Mouse (Mus musculus): ENCODE data around the gene Zfp658. TPM values are rescaled to one million over a fixed set of nuclear protein-coding genes. Genes with fewer than 3 reads are reported as not detected.

Gene Zfp658
- polyA plus RNA-seq, 1 experiment from 2014 or later: 4.0 TPM

DNA sequence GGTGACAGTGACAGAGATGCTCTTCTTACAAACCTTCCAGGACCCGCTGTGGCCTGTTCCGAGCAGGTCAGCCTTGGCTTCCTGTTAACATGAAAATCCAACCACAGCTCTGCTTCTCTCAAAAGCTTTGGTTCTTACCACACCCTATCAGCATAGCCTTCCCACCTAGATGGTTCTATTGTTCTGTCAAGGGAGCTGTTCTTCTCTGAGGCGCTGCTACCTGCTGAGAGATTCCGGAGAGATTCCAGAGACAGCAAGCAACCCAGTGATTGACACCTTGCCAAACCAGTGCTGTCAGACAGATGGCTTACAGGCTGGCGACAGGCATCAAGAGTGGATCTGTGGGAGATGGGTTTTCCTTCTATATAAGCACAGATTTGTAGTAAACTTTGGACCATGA is 14.4 kb upstream of the Zfp658 start:
- no peak overlapping the region for H3K27ac ChIP-seq (replicated peaks)
- no peak overlapping the region for H3K4me2 ChIP-seq (replicated peaks)
- H3K9ac ChIP-seq: no peak overlapping the region
- H3K36me3 ChIP-seq: no peaks in the 10 kb centered on the region
- no peaks in the 10 kb centered on the region for H3K4me1 ChIP-seq
- ATAC-seq (ENCODE audit: insufficient number of reproducible peaks, low FRiP score, low TSS enrichment, low read depth): no peak
- 37% methylated on average over 5 of the region's 5 CpGs for WGBS
- no peaks in the 10 kb centered on the region for H3K9me3 ChIP-seq (replicated peaks)
- H3K4me3 ChIP-seq (replicated peaks): no peak overlapping the region
- H3K27me3 ChIP-seq: no peaks in the 10 kb centered on the region

DNA sequence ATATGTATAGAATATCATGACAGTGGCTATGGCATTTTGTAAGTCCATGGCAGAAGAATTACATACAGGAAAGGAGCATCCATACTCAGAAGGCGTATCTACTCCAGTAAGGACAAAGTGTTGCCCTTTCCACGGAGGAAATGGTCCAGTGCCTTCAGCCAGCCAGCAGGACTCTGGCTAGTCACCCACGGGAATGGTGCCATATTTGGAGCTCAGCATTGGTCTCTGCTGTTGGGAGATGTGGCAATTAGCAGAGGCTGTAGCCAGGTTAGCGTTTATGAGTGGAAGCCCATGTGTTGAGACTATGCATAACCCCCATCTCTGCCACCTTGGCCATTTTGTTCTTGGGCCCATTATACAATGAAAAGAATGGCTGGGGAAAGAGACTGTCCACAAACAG is 13.8 kb upstream of the Zfp658 start:
- Histone ChIP-seq H3K4me2 (replicated peaks) (no peak overlapping the region), H3K4me1 (no peaks in the 10 kb centered on the region), H3K9ac (no peak overlapping the region), H3K9me3 (replicated peaks) (no peaks in the 10 kb centered on the region), H3K27ac (replicated peaks) (no peak overlapping the region), H3K4me3 (replicated peaks) (no peak overlapping the region), H3K36me3 (no peaks in the 10 kb centered on the region), H3K27me3 (no peaks in the 10 kb centered on the region)
- ATAC-seq (ENCODE audit: insufficient number of reproducible peaks, low FRiP score, low TSS enrichment, low read depth): no peak
- 74% methylated on average over 4 of the region's 4 CpGs for WGBS

DNA sequence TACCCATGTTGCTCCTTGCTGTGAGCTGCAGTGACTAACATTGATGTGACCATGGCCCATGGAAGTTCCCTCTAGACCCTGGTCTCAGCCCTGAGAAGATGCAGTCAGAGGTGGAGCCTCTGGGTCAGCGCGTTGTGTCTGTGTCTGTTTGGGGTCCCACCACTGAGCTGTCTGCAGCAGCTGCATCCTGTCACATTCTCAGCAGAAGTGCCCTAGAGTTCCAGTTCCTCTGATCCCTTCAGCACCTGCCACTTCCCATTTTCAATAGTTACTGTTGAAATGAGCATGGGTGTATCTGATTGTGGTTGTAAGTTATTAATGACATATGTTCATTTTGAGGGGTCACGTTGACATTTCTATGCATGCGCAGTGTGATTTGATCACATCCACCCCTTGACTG is 8.9 kb upstream of the Zfp658 start:
- H3K4me2 ChIP-seq (replicated peaks): no peak overlapping the region
- WGBS: 51% methylated on average over 4 of the region's 4 CpGs
- no peaks in the 10 kb centered on the region for H3K9me3 ChIP-seq (replicated peaks)
- H3K27ac ChIP-seq (replicated peaks): no peak overlapping the region
- no peak overlapping the region for H3K9ac ChIP-seq
- peaks cover 4% of the 10 kb centered on the region; the same call in 1 of the 2 replicates for H3K4me1 ChIP-seq
- no peaks in the 10 kb centered on the region for H3K36me3 ChIP-seq
- H3K27me3 ChIP-seq: no peaks in the 10 kb centered on the region
- no peak overlapping the region for H3K4me3 ChIP-seq (replicated peaks)
- no peak for ATAC-seq (ENCODE audit: insufficient number of reproducible peaks, low FRiP score, low TSS enrichment, low read depth)

DNA sequence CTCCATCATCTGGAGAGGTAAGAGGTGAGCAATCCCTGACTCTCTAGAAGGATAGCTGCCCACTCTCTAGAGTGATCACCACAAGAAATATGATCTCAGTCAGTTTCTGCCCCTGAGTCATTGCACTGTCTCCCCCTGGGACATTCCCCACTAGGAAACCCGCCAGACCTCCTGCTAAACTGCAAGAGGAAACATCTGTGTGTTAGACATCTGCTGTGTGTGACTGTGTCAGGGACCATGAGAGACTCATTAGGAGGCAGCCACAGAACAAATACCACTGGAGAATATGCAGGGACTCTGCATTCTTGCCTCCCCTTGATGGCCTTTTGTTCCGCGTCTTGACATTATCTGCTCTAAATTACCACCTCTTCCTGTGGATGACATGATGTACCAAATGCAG is 7.5 kb upstream of the Zfp658 start:
- 20% methylated on average over 3 of the region's 3 CpGs for WGBS
- peaks cover 4% of the 10 kb centered on the region; the same call in 1 of the 2 replicates for H3K4me1 ChIP-seq
- H3K4me2 ChIP-seq (replicated peaks): no peak overlapping the region
- H3K27ac ChIP-seq (replicated peaks): 0 out of 2 replicates have a peak overlapping the region, but pooled peaks have one; percentile 55
- no peak overlapping the region for H3K9ac ChIP-seq
- no peaks in the 10 kb centered on the region for H3K27me3 ChIP-seq
- H3K4me3 ChIP-seq (replicated peaks): no peak overlapping the region
- peak; percentile 84 for ATAC-seq (ENCODE audit: insufficient number of reproducible peaks, low FRiP score, low TSS enrichment, low read depth)
- no peaks in the 10 kb centered on the region for H3K9me3 ChIP-seq (replicated peaks)
- H3K36me3 ChIP-seq: no peaks in the 10 kb centered on the region

DNA sequence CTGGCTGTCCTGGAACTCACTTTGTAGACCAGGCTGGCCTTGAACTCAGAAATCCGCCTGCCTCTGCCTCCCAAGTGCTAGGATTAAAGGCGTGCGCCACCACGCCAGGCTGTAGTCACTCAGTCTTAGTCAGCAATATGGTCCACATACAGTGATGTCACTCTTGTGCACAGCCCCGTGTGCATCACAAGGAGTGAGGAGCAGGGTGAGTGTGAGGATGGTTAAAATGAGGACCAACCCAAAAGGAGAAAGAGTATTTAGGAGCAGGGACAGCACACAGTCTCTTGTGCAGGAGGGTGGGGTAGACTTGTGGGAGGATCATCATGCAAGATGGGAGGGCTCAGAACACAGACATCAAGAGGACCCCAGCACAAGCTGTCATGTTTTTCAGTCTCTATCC is 6.7 kb upstream of the Zfp658 start:
- Histone ChIP-seq H3K9me3 (replicated peaks) (no peaks in the 10 kb centered on the region), H3K36me3 (no peaks in the 10 kb centered on the region), H3K4me3 (replicated peaks) (no peak overlapping the region), H3K4me1 (peaks cover 4% of the 10 kb centered on the region; the same call in 1 of the 2 replicates), H3K4me2 (replicated peaks) (no peak overlapping the region), H3K27me3 (no peaks in the 10 kb centered on the region), H3K27ac (replicated peaks) (no peak overlapping the region), H3K9ac (no peak overlapping the region)
- 0 out of 2 replicates have a peak, but pooled peaks have one; percentile 5 for ATAC-seq (ENCODE audit: insufficient number of reproducible peaks, low FRiP score, low TSS enrichment, low read depth)
- 88% methylated on average over 5 of the region's 5 CpGs for WGBS

DNA sequence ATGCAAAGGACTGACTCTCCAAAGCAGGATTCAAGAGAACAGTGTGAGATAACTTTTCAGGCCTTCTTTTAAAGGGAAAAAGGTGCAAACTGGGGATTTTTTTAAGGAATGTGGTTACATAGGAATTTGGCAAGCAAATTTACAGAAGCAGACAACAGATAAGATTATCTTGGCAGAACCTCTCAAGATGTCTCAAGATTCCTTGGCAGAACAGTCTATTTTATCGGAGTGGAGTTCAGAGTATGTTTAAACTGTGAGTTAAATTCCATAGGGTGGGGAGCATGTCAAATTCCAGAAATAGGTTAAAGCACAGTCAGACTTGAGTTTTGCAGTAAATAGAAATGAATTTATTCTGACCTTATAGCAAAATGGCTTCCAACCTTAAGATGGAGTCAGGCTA is 5.2 kb upstream of the Zfp658 start:
- Histone ChIP-seq H3K9ac (no peak overlapping the region), H3K4me3 (replicated peaks) (no peak overlapping the region), H3K36me3 (no peaks in the 10 kb centered on the region), H3K27me3 (no peaks in the 10 kb centered on the region), H3K27ac (replicated peaks) (no peak overlapping the region), H3K4me2 (replicated peaks) (no peak overlapping the region), H3K4me1 (peaks cover 4% of the 10 kb centered on the region; the same call in 1 of the 2 replicates), H3K9me3 (replicated peaks) (no peaks in the 10 kb centered on the region)
- WGBS: 45% methylated on average over 1 of the region's 1 CpGs
- no peak for ATAC-seq (ENCODE audit: insufficient number of reproducible peaks, low FRiP score, low TSS enrichment, low read depth)

DNA sequence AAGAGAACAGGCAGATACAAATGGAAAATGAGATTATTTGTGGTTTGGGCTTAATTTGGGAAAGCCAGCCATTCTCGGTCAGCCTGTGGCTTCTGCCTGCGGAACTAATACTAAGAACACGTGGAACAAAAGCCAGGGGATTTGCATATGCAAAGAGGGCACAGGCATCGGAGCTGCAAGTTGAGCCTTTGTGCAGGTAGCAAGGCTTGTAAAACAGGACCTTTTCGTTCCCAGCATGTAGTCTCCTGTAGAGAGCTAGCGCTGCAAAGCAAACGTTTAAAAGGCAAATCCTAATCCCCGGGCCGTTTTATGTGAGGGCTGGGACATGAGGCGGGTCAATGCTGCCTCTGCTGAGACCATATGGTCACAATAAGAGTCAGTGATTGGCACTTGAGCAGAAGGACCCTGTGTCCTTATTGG is 605 bp downstream of the Zfp658 start:
- Histone ChIP-seq H3K4me1 (peaks cover 14% of the 10 kb centered on the region), H3K4me3 (replicated peaks) (peak overlapping the region; percentile 73), H3K27ac (replicated peaks) (peak overlapping the region; percentile 89), H3K9ac (peak overlapping the region; percentile 64), H3K4me2 (replicated peaks) (peak overlapping the region; percentile 79), H3K36me3 (peaks cover 20% of the 10 kb centered on the region), H3K9me3 (replicated peaks) (no peaks in the 10 kb centered on the region), H3K27me3 (no peaks in the 10 kb centered on the region)
- WGBS: under 1% methylated on average over 10 of the region's 10 CpGs
- no peak for ATAC-seq (ENCODE audit: insufficient number of reproducible peaks, low FRiP score, low TSS enrichment, low read depth)

DNA sequence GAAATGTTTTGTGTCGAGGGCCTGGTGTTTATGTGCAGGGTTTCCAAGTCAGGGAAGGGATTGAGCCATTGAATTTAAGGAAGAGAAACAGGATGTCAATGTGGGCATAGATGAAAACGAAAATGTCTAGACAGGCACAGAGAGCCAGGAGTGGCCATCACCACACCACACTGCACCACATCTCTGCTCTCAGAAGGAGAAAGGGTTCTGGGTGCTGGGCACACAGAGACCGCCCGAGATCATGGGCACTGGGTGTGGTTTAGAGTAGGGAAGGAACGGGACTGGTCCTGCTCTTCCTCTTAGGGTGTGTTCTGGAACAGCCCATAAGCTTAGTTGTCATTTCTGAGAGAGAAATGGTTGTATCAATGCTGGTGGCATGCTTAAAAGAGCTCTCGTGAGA is 1.2 kb downstream of the Zfp658 start:
- Histone ChIP-seq H3K27me3 (no peaks in the 10 kb centered on the region), H3K27ac (replicated peaks) (no peak overlapping the region), H3K36me3 (peaks cover 26% of the 10 kb centered on the region), H3K4me3 (replicated peaks) (peak overlapping the region; percentile 73), H3K4me1 (peaks cover 14% of the 10 kb centered on the region), H3K9me3 (replicated peaks) (no peaks in the 10 kb centered on the region), H3K4me2 (replicated peaks) (peak overlapping the region; percentile 79), H3K9ac (no peak overlapping the region)
- 43% methylated on average over 6 of the region's 6 CpGs for WGBS
- ATAC-seq (ENCODE audit: insufficient number of reproducible peaks, low FRiP score, low TSS enrichment, low read depth): no peak

DNA sequence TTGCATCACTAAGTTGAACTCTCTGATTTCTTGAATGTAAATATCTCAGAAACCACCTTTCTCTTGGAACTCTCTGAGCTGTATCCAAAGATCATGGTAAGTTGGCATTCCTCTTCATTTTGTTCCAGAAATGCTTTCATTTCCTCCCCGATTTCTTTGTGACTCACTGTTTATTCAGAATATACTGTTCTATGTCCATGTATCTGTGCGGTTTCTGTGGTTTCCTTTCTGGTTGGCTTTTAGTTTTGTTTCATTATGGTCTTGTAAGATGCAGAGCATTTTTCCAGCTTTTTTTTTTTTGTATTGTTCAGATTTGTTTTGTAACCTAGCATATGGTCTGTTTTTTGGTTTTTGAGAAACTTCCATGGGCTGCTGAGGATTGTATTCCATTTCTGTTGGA is 9.2 kb downstream of the Zfp658 start:
- H3K36me3 ChIP-seq: peaks cover 66% of the 10 kb centered on the region

DNA sequence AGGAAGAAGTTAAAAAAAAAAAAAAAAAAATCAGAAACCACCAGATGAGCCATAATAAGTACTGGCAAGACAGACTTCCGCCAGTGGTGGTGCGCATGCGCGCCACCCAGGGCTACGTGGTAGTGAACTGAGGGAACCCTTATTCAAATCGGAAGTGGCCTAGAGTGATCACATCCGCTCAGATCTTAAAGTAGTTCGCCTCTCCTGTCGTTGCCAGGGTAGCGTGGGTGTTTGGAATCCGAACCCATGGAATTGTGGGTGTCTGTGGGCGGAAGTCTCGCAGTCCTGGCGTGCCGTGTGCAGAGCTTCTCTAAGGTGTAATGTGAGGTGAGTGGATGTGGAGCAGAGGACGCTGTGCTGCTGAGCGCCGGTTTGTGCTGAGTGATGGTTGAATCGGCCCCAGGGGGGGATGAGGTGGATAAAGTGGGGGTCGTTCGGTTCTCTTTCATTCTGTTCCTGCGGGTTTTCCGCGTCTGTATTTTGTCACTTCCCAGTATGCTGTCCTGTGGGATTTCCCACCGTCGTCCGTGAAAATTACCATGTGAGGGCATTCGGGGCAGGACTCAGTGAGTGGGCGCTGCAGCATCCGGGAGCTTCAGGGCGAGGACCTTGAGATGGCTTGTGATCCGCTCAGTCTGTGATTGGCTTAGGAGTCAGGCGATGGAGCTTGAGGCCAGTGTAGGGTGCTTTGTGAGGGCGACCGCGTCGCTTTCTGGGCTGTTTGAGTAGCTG is 17.6 kb downstream of the Zfp658 start, which contains the start of gene Zfp719:
Gene Zfp719, plus strand, starts transcription at position 171 of the 732 bp plus-strand sequence.
- Histone ChIP-seq H3K27me3 (no peaks in the 10 kb centered on the region), H3K4me3 (replicated peaks) (peak within 1 kb of the TSS; percentile 75), H3K9me3 (replicated peaks) (no peaks in the 10 kb centered on the region), H3K9ac (peak within 1 kb of the TSS; percentile 75), H3K4me2 (replicated peaks) (peak within 1 kb of the TSS; percentile 76), H3K27ac (replicated peaks) (peak within 1 kb of the TSS; percentile 91), H3K4me1 (peaks cover 19% of the 10 kb centered on the region), H3K36me3 (peaks cover 13% of the 10 kb centered on the region)
- WGBS: under 1% methylated on average over 37 of the region's 37 CpGs
- peak; percentile 96 for ATAC-seq (ENCODE audit: insufficient number of reproducible peaks, low FRiP score, low TSS enrichment, low read depth)

More for the DNA sequence above, 9.2 kb downstream of the Zfp658 start:
- Histone ChIP-seq H3K9me3 (replicated peaks) (no peaks in the 10 kb centered on the region), H3K4me3 (replicated peaks) (no peak overlapping the region), H3K27ac (replicated peaks) (no peak overlapping the region), H3K4me1 (no peaks in the 10 kb centered on the region), H3K27me3 (no peaks in the 10 kb centered on the region), H3K4me2 (replicated peaks) (no peak overlapping the region), H3K9ac (no peak overlapping the region)
- no peak for ATAC-seq (ENCODE audit: insufficient number of reproducible peaks, low FRiP score, low TSS enrichment, low read depth)
- 82% methylated on average over 2 of the region's 2 CpGs for WGBS

DNA sequence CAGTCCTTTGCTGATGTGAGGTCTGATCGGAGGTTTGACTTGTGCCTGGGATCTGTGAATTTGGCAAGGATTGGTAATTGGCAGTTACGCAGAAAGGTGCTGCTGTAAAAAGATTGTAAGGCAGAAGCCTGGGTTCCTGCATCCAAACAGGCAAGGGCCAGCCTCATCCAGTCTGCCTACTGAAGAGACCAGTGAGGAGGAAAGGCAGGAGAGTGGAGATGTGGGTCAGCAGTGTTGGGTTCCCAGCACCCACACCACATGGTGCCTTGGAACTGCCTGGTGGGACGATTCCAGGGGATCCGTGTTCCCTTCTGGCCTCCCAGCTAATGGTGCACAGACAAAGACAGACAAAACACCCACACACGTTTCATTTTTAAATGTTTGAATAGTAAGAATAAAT is 18.5 kb downstream of the Zfp658 start:
- 57% methylated on average over 5 of the region's 5 CpGs for WGBS
- peaks cover 19% of the 10 kb centered on the region for H3K4me1 ChIP-seq
- no peak for ATAC-seq (ENCODE audit: insufficient number of reproducible peaks, low FRiP score, low TSS enrichment, low read depth)

DNA sequence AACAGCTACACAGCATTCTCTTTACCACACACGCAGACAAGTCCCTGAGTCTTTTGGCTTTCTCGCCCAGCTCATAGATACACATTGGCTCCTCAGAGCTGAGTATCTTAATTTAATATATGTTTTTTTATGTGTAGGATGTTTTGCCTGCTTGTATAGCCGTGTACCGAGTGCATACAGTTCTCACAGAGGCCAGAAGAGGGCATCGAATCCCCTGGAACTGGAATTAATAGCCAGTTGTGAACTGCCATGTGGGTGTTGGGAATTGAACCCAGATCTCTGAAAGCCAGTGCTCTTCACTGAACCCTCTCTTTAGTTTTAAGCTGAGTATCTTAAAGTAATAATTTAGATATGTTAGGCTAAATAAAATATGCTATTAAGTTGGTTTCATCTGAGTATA is 22.7 kb downstream of the Zfp658 start:
- ATAC-seq (ENCODE audit: insufficient number of reproducible peaks, low FRiP score, low TSS enrichment, low read depth): no peak
- Histone ChIP-seq H3K9ac (no peak overlapping the region), H3K4me1 (peaks cover 15% of the 10 kb centered on the region), H3K4me3 (replicated peaks) (no peak overlapping the region), H3K27me3 (no peaks in the 10 kb centered on the region), H3K27ac (replicated peaks) (no peak overlapping the region), H3K4me2 (replicated peaks) (no peak overlapping the region), H3K36me3 (peaks cover 60% of the 10 kb centered on the region), H3K9me3 (replicated peaks) (no peaks in the 10 kb centered on the region)
- 91% methylated on average over 5 of the region's 5 CpGs for WGBS

More for the DNA sequence above, 18.5 kb downstream of the Zfp658 start:
- Histone ChIP-seq H3K27me3 (no peaks in the 10 kb centered on the region), H3K4me3 (replicated peaks) (peak overlapping the region; percentile 75), H3K9ac (no peak overlapping the region; the same call in 1 of the 2 replicates), H3K27ac (replicated peaks) (peak overlapping the region; percentile 91; the same call in 1 of the 2 replicates), H3K4me2 (replicated peaks) (peak overlapping the region; percentile 76), H3K36me3 (peaks cover 18% of the 10 kb centered on the region), H3K9me3 (replicated peaks) (no peaks in the 10 kb centered on the region)

Measured in embryonic facial prominence, embryonic 15.5 days (tissue).